ENCODE assay signal across 22 mouse cellular contexts in the genomic region with DNA sequence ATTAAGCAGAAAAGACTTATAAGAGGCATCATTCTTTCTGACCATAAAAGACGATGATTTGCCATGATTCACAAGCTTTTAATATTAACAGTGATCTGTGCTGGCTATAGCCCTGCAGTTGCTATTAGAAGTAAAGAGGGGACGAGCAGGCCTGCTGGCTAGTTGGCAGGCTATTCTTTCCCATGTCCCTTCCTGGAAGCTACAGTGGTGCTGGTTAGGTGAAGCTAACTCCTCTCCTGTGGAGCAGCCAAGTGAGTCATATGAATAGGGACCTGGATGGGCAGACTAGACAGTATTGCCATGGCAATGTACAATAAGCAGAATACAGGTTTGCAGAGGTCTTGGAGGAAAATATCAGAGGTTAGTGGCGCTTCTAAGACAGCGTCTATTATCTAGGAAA.
"Had no signal": no experiment of that assay in that cellular context is flagged by ENCODE, and none has a peak within 500 bp of the region (broad histone marks: within the 10 kb centered on the region; RNA-seq: fewer than 3 reads in every experiment).

No protein-coding gene starts in this region.

- H3K4me3 ChIP-seq: limb, embryonic 12.5 days; limb, embryonic 15.5 days; liver, embryonic 12.5 days; liver, embryonic 15.5 days; lung, embryonic 15.5 days; megakaryocyte, embryonic 14.5 days; midbrain, embryonic 10.5 days; midbrain, embryonic 13.5 days; myocyte; neural tube, embryonic 13.5 days; stomach, embryonic 15.5 days had no signal

- H3K4me1 ChIP-seq: limb, embryonic 12.5 days; limb, embryonic 15.5 days; liver, embryonic 12.5 days; liver, embryonic 15.5 days; lung, embryonic 15.5 days; megakaryocyte, embryonic 14.5 days; midbrain, embryonic 10.5 days; midbrain, embryonic 13.5 days; stomach, embryonic 15.5 days had no signal

- H3K36me3 ChIP-seq: limb, embryonic 12.5 days; limb, embryonic 15.5 days; lung, embryonic 15.5 days; midbrain, embryonic 10.5 days; midbrain, embryonic 13.5 days; neural tube, embryonic 13.5 days; stomach, embryonic 15.5 days had no signal

- H3K4me2 ChIP-seq: limb, embryonic 12.5 days; limb, embryonic 15.5 days; liver, embryonic 12.5 days; liver, embryonic 15.5 days; lung, embryonic 15.5 days; midbrain, embryonic 13.5 days; neural tube, embryonic 13.5 days; stomach, embryonic 15.5 days had no signal

- H3K9ac ChIP-seq: limb, embryonic 12.5 days; limb, embryonic 15.5 days; liver, embryonic 12.5 days; liver, embryonic 15.5 days; lung, embryonic 15.5 days; midbrain, embryonic 13.5 days; neural tube, embryonic 13.5 days; stomach, embryonic 15.5 days had no signal

- ATAC-seq: liver, embryonic 12.5 days; midbrain, embryonic 13.5 days; midbrain, embryonic 16.5 days had no signal

- H3K27ac ChIP-seq: limb, embryonic 12.5 days; limb, embryonic 15.5 days; liver, embryonic 12.5 days; liver, embryonic 15.5 days; lung, embryonic 15.5 days; midbrain, embryonic 10.5 days; midbrain, embryonic 13.5 days; neural tube, embryonic 13.5 days; stomach, embryonic 15.5 days had no signal

- H3K9me3 ChIP-seq: limb, embryonic 12.5 days; limb, embryonic 15.5 days; liver, embryonic 12.5 days; liver, embryonic 15.5 days; lung, embryonic 15.5 days; megakaryocyte, embryonic 14.5 days; midbrain, embryonic 10.5 days; midbrain, embryonic 13.5 days; neural tube, embryonic 13.5 days; stomach, embryonic 15.5 days had no signal

- DNase-seq: kidney, postnatal 14 days; kidney, postnatal 4 days; left cerebral cortex, postnatal 4 days; lung, adult 18-20 months; lung, postnatal 10 days; lung, postnatal 36 days; retina, postnatal 1 day; right cerebral cortex, postnatal 25 days; spleen, adult 18-20 months; thymus, postnatal 25 days had no signal

- H3K27me3 ChIP-seq: limb, embryonic 12.5 days; limb, embryonic 15.5 days; liver, embryonic 12.5 days; liver, embryonic 15.5 days; lung, embryonic 15.5 days; megakaryocyte, embryonic 14.5 days; midbrain, embryonic 13.5 days; neural tube, embryonic 13.5 days; stomach, embryonic 15.5 days had no signal
